Mouse (Mus musculus) gastrocnemius, postnatal 25 days (tissue): ENCODE measurements around the gene Tctn3. TPM values are rescaled to one million over a fixed set of nuclear protein-coding genes. Genes with fewer than 3 reads are reported as not detected.

ENCODE experiments used
- DNase-seq: peaks from one replicate; pipeline ENCODE4 v3.0.0; 2022
- total RNA-seq, 2 experiments: library from RNA; stranded (reverse); gene quantifications; 1 replicate in 1 of 2; 2 replicates in 1 of 2; pipeline ENCODE4 v1.2.3; 2021

Gene Tctn3
- total RNA-seq, 2 experiments from 2014 or later, result 1.4 to 2.2 TPM

DNA sequence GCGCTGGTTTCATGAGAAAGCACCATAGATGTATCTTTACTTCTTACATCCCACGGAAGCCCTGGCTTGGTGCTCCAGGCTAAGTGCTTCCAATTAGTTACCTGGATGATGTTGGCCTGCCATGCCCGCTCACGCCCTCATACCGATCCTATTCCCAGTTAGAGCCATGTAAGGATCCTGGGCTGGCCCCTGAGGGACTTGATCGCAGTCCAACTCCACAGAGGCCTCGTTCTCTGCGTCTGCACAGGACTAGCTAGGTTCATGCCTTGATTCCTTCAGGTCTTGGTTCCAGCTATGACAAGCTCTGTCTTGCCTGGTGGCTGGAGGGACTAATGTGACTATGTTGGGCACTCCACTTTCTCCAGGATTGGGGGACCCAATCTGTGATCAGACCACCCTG is 56.9 kb downstream of the Tctn3 start:
- no peak for DNase-seq

DNA sequence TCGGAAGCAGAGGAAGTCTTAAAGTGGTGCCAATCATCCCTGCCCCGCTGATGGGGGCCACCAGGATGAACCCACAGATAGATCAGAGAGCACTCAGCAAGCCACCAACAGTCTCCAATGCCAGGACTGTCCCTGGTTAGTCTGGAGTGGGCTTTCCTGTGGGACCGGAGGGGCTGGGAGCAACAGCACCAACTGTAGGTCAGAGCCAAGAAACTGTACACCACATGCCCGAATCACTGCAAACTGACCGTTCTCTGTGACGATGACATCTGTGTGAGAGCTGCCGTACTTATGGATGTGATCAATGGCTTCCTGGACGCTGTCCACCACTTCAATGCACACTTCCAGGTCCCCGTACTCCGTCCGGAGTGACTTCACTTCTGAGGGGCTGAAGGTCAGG is 57.7 kb downstream of the Tctn3 start:
- no peak for DNase-seq

DNA sequence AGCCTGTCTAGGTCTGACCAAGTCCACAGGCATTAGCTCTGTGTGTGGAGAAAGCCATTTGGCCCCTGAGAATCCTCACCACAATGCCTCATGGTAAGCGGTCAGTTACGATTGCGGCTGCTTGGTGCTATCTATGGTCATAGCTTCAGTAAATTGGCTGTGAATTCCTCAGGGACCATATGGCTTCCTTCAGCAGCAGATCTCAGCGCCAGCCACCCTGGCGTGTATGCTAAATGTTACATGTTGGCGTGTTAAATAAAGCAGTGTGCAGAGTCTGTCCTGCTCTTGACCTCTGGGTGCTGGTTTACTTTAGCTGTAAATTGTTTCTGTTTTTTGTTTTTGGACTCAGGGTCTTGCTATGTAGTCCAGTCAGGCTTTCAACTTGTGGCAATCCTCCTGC is 58.2 kb downstream of the Tctn3 start:
- no peak for DNase-seq

DNA sequence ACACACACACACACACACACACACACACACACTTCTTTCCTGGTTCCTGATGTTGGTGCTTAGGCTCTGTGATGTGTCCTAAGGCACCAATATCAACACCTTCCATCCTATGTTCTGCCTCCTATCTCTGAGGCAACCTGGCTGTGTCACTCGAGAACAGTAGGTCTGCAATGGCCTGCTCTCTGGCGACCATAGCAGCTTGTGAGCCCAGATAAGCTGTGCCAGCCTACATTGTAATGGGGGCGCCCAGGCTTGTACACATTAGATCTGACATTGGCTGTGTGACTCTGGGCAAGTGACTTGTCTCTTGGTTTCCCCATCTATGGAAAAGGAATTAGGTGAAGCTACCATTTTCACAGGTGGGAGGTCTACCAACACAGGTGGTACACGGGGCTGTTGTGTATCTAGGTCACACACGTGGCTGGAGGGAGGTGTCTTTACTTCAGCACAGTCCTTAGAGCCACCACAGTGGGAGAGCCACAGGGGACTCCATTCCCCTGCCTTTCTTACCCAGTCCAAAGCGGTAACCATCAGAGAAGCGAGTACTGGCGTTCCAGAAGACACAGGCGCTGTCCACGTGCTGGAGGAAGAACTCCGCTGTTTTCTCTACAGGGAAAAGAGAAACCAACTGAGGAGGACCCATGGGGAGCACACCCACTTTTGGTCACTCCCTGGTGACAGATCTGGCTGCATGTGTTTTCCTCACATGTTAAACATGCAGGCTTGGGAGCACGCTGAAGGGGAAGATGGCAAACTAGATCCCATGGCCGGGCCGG is 58.8 kb downstream of the Tctn3 start:
- no peak for DNase-seq

DNA sequence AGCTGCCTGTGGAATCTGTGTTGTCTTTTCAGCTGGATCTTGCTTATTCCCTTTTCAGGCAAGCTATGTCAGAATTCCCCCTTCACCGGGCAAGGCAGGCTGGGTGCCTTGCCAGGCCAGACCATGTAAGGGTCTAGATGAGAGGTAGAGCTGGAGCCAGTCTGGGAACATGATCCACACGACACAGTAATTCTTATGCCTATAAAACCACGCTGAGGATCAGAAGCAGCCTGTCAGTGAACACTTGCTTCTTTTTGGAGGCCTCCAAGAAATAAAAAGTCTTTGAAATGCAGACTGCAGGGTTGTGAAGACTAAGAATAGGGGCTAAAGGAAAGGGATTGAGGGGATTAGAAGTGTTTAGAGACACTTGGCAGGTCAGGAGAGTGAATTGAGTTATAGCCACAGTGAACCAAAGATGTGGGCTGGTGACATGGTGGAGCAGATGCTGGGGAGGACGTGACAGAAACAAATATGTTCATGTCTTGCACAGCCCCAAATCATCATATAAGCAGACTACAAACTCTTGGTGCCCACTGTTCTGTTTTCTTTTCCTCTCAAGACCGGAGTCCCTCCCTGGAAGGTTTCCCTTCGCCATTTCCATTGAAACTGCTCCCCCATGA is 62.4 kb downstream of the Tctn3 start:
- no peak for DNase-seq

DNA sequence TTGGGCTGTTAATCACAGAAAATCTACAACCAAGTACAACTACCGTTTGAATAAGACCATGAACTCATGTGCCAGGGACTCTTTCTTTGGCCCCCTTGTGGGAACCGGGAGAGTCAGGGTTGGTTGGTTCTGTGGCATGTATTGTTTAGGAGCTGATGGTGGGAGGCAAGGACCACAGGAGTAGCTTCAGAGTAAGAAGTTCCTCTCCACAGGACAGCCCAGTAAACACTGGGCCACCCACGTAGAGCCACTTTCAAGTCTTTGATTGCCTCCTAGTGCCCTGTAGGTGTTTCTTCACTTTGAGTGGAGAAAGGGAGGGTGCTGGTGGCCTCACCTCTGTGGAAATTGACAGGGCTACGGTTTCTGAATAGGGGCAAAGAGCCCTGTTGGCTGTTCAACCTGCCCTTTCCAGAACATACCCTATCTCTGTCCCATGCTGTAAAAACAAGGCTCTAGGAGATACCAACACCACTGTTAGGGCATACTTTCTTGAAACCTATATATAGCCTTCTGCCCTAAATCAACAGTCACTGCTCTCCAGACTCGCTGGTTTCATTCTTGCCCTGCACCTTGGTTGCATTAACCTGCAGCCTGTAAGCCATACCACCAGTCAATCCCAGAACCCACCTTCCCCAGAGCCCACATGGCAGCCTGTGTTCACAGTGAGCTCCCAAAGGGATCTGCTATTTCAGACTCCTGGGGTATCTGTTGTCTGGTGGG is 63.1 kb downstream of the Tctn3 start:
- DNase-seq, result no peak

DNA sequence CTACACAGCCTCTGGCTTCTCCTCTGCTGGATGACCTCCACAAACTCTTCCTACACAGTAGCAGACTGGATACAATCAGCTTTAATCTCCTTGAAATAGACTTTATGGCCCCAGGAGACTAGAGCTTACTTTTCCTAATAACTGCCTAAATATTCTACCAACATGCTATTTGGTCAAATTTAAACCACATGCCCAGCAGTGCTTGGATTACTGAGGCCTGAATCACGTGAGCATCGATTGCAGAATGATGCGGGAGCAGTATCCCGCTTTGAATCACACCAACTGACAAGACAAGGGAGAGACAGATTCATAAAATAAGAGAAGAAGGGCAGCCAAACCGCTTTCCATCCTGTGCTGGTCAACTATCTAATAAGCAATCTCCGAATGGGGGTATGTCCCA is 63.6 kb downstream of the Tctn3 start:
- DNase-seq, result no peak

Other genes starting within 250 kb of the Tctn3 start
- gene Sorbs1, start 98.5 kb downstream of the Tctn3 start, total RNA-seq, result 100 to 1,000 TPM; 124 to 147 TPM
- 1 to 10 TPM; 5.2 to 6.5 TPM for gene Aldh18a1, start 23.8 kb downstream of the Tctn3 start, total RNA-seq
- gene Entpd1, start 133 bp upstream of the Tctn3 start, total RNA-seq, result 10 to 100 TPM; 13.7 to 15.8 TPM
- not detected for gene Cc2d2b, start 136.5 kb upstream of the Tctn3 start, total RNA-seq
- gene Ccnj, start 219.0 kb upstream of the Tctn3 start, total RNA-seq, result 1 to 10 TPM; 2.9 to 3.5 TPM